Mouse (Mus musculus) cerebellum, adult 11-12 months (tissue): ENCODE data around the gene Gm14137.

Experiments
- DNase-seq: peaks from one replicate; pipeline ENCODE4 v3.0.0; 2022

Gm14137 gene

GRCm38 (mm10) chr2:119173991-119174651 is at the start of gene Gm14137:
Gene Gm14137 (plus strand): TSS chr2:119174509.
- no peak for DNase-seq

- DNase-seq, result no peak
These were observed 37.9 kb upstream of the Gm14137 start for GRCm38 (mm10) chr2:119136346-119136898.

GRCm38 (mm10) chr2:119145199-119145598 is 29.1 kb upstream of the Gm14137 start:
- no peak for DNase-seq

- no peak for DNase-seq
These were observed 27.9 kb upstream of the Gm14137 start for GRCm38 (mm10) chr2:119146435-119146834.

- DNase-seq, result no peak
These were observed 27.1 kb upstream of the Gm14137 start for GRCm38 (mm10) chr2:119147160-119147678.

GRCm38 (mm10) chr2:119147775-119148174 is 26.5 kb upstream of the Gm14137 start:
- no peak for DNase-seq

GRCm38 (mm10) chr2:119152255-119152654 is 22.1 kb upstream of the Gm14137 start:
- no peak for DNase-seq

GRCm38 (mm10) chr2:119154683-119155082 is 19.6 kb upstream of the Gm14137 start:
- no peak for DNase-seq

- DNase-seq, result no peak
These were observed 18.9 kb upstream of the Gm14137 start for GRCm38 (mm10) chr2:119155388-119155787.

- no peak for DNase-seq
These were observed 18.1 kb upstream of the Gm14137 start for GRCm38 (mm10) chr2:119156081-119156680.

- peak; percentile 92 for DNase-seq
These were observed 17.4 kb upstream of the Gm14137 start, which contains the start of gene Rmdn3 for GRCm38 (mm10) chr2:119156681-119157572. Gene Rmdn3 (minus strand): TSS chr2:119157034.

- no peak for DNase-seq
These were observed 16.5 kb upstream of the Gm14137 start for GRCm38 (mm10) chr2:119157836-119158235.

- DNase-seq, result no peak
These were observed 13.1 kb upstream of the Gm14137 start for GRCm38 (mm10) chr2:119161247-119161646.

- no peak for DNase-seq
These were observed 11.2 kb upstream of the Gm14137 start for GRCm38 (mm10) chr2:119163135-119163534.

GRCm38 (mm10) chr2:119163999-119164398 is 10.3 kb upstream of the Gm14137 start:
- no peak for DNase-seq

GRCm38 (mm10) chr2:119165401-119165800 is 8.9 kb upstream of the Gm14137 start:
- no peak for DNase-seq

- peak; percentile 33 for DNase-seq
These were observed 7.1 kb upstream of the Gm14137 start, which contains the start of gene Gchfr for GRCm38 (mm10) chr2:119166901-119167865. Gene Gchfr (plus strand): TSS chr2:119167773.

GRCm38 (mm10) chr2:119167866-119168256 is 6.4 kb upstream of the Gm14137 start:
- DNase-seq, result no peak

- no peak for DNase-seq
These were observed 4.0 kb upstream of the Gm14137 start for GRCm38 (mm10) chr2:119170282-119170681.

- no peak for DNase-seq
These were observed 2.7 kb upstream of the Gm14137 start for GRCm38 (mm10) chr2:119171574-119171973.

- DNase-seq, result no peak
These were observed 1.9 kb upstream of the Gm14137 start for GRCm38 (mm10) chr2:119172446-119172845.
